Mouse (Mus musculus) thymus, adult 2 months (tissue): ENCODE measurements around the gene Gtf2f2. TPM values are rescaled to one million over a fixed set of nuclear protein-coding genes. Genes with fewer than 3 reads are reported as not detected.
A peak's percentile ranks its signal among the peaks of the same experiment; 100 is the strongest.

ENCODE experiments used
- DNase-seq: peaks from one replicate; pipeline ENCODE4 v3.0.0; 2021
- H3K27ac ChIP-seq: fragments of 200-500 bp; 2 replicates; pipeline ENCODE4 v1.5.1; 2012; ENCODE audit warnings: low read length, control low read depth; ENCODE audit not compliant: control insufficient read depth, insufficient read depth
- H3K27me3 ChIP-seq: fragments of 200-500 bp; 2 replicates; pipeline ENCODE4 v1.6.1; 2012; ENCODE audit warnings: mild to moderate bottlenecking, low read length, moderate library complexity, mixed read lengths; ENCODE audit not compliant: control insufficient read depth, insufficient read depth
- H3K36me3 ChIP-seq: fragments of 200-500 bp; 2 replicates; pipeline ENCODE4 v1.6.1; 2012; ENCODE audit warnings: mild to moderate bottlenecking, low read length, moderate library complexity; ENCODE audit not compliant: control insufficient read depth, insufficient read depth
- H3K4me1 ChIP-seq: fragments of 200-500 bp; replicated peaks from 2 replicates; pipeline ENCODE4 v1.6.1; 2012; ENCODE audit warnings: low read length; ENCODE audit not compliant: control insufficient read depth, insufficient read depth
- H3K4me3 ChIP-seq: fragments of 200-500 bp; 2 replicates; pipeline ENCODE4 v1.5.1; 2012; ENCODE audit warnings: mild to moderate bottlenecking, low read length, control low read depth, moderate library complexity; ENCODE audit not compliant: control insufficient read depth, insufficient read depth
- CTCF ChIP-seq: fragments of 200-500 bp; IDR thresholded peaks from 2 replicates; pipeline ENCODE4 v1.5.1; 2012; ENCODE audit warnings: mild to moderate bottlenecking, control low read depth, low read length, moderate library complexity, borderline replicate concordance; ENCODE audit not compliant: control insufficient read depth, poor library complexity, insufficient read depth; ENCODE audit errors: extremely low read depth
- POLR2A ChIP-seq: fragments of 200-500 bp; IDR thresholded peaks from 2 replicates; pipeline ENCODE4 v1.6.1; 2012; ENCODE audit warnings: mild to moderate bottlenecking, low read length, control low read depth, moderate library complexity; ENCODE audit not compliant: control insufficient read depth, poor library complexity, insufficient read depth; ENCODE audit errors: extremely low read depth
- WGBS: fragments of 180-500 bp; shearing (Covaris S2); methylation state at CpG from one replicate; pipeline ENCODE4 v1.1.7; 2018; 5-methylcytosine and 5-hydroxymethylcytosine counted together
- polyA plus RNA-seq: library from polyadenylated mRNA; depleted of rRNA; stranded (reverse); fragments of >200 nt; gene quantifications from 2 replicates; pipeline ENCODE4 v1.2.3, GENCODE M21; 2012

Gtf2f2 gene
- polyA plus RNA-seq, 1 experiment, result 4.7 TPM

- Histone ChIP-seq H3K4me1 (peaks cover 7% of the 10 kb centered on the region), H3K27me3 (no peaks in the 10 kb centered on the region), H3K4me3 (no peak overlapping the region), H3K36me3 (peaks cover 8% of the 10 kb centered on the region), H3K27ac (no peak overlapping the region)
- TF ChIP-seq CTCF (no peak), POLR2A (no peak)
- no peak for DNase-seq
- 99% methylated on average over 3 of the region's 3 CpGs for WGBS
These were observed 105.7 kb downstream of the Gtf2f2 start for GRCm38 (mm10) chr14:75904972-75905371.

- Histone ChIP-seq H3K4me1 (no peaks in the 10 kb centered on the region), H3K27ac (no peak overlapping the region), H3K27me3 (no peaks in the 10 kb centered on the region), H3K36me3 (peaks cover 8% of the 10 kb centered on the region), H3K4me3 (no peak overlapping the region)
- TF ChIP-seq POLR2A, result no peak
- TF ChIP-seq CTCF, result no peak
- WGBS, result 96% methylated on average over 3 of the region's 3 CpGs
- no peak for DNase-seq
These were observed 107.5 kb downstream of the Gtf2f2 start for GRCm38 (mm10) chr14:75903131-75903530.

- no peaks in the 10 kb centered on the region for H3K27me3 ChIP-seq
- H3K27ac ChIP-seq, result no peak overlapping the region
- no peak for DNase-seq
- 99% methylated on average over 2 of the region's 2 CpGs for WGBS
- H3K36me3 ChIP-seq, result peaks cover 12% of the 10 kb centered on the region
- no peaks in the 10 kb centered on the region for H3K4me1 ChIP-seq
- TF ChIP-seq CTCF (no peak), POLR2A (no peak)
- no peak overlapping the region for H3K4me3 ChIP-seq
These were observed 108.7 kb downstream of the Gtf2f2 start for GRCm38 (mm10) chr14:75902013-75902412.

- WGBS, result 85% methylated on average over 5 of the region's 5 CpGs
- no peak for DNase-seq
- Histone ChIP-seq H3K27ac (no peak overlapping the region), H3K27me3 (no peaks in the 10 kb centered on the region), H3K4me1 (no peaks in the 10 kb centered on the region), H3K36me3 (peaks cover 6% of the 10 kb centered on the region; the same call in 1 of the 2 replicates), H3K4me3 (no peak overlapping the region)
- TF ChIP-seq POLR2A, result no peak
- no peak for TF ChIP-seq CTCF
These were observed 109.7 kb downstream of the Gtf2f2 start for GRCm38 (mm10) chr14:75900793-75901499.

- peaks cover 10% of the 10 kb centered on the region; the same call in 1 of the 2 replicates for H3K36me3 ChIP-seq
- TF ChIP-seq CTCF (peak; percentile 82; the same call in 1 of the 2 replicates), POLR2A (no peak)
- H3K4me1 ChIP-seq, result no peaks in the 10 kb centered on the region
- H3K27ac ChIP-seq, result no peak overlapping the region
- peak; percentile 82 for DNase-seq
- H3K4me3 ChIP-seq, result no peak overlapping the region
- 13% methylated on average over 4 of the region's 4 CpGs for WGBS
- no peaks in the 10 kb centered on the region for H3K27me3 ChIP-seq
These were observed 111.1 kb downstream of the Gtf2f2 start for GRCm38 (mm10) chr14:75899566-75899965.

GRCm38 (mm10) chr14:75892118-75892517 is 118.5 kb downstream of the Gtf2f2 start:
- Histone ChIP-seq H3K4me3 (no peak overlapping the region), H3K27me3 (no peaks in the 10 kb centered on the region), H3K4me1 (no peaks in the 10 kb centered on the region), H3K27ac (no peak overlapping the region; the same call in 1 of the 2 replicates), H3K36me3 (peaks cover 7% of the 10 kb centered on the region; the same call in 1 of the 2 replicates)
- TF ChIP-seq POLR2A (no peak), CTCF (no peak)
- no peak for DNase-seq
- 92% methylated on average over 9 of the region's 9 CpGs for WGBS
